Mouse (Mus musculus) layer of hippocampus, adult 2 months (tissue): ENCODE data around the gene Nectin2. TPM values are rescaled to one million over a fixed set of nuclear protein-coding genes. Genes with fewer than 3 reads are reported as not detected.

Experiments used
- DNase-seq, 2 experiments: peaks; one replicate each; pipeline ENCODE4 v3.0.0; 2022; ENCODE audit warnings: low spot score in 2 of 2
- H3K27ac ChIP-seq: fragments of 200-600 bp; 2 replicates; pipeline ENCODE4 v1.8.1; 2022
- H3K4me3 ChIP-seq: fragments of 200-600 bp; 2 replicates; pipeline ENCODE4 v1.8.1; 2022; ENCODE audit warnings: mild to moderate bottlenecking
- CTCF ChIP-seq: fragments of 200-600 bp; conservative IDR thresholded peaks from 2 replicates; pipeline ENCODE4 v1.8.1; 2022; ENCODE audit warnings: antibody characterized with exemption, mild to moderate bottlenecking, moderate library complexity
- total RNA-seq, 2 experiments: library from RNA; stranded (reverse); gene quantifications; 2 replicates each; pipeline ENCODE4 v1.2.3; 2021

The Nectin2 gene
- total RNA-seq, 2 experiments from 2014 or later: 4.5 to 5.9 TPM

GRCm38 (mm10) chr7:19760021-19760420, 9.7 kb upstream of the Nectin2 start:
- H3K4me3 ChIP-seq: no peak overlapping the region
- H3K27ac ChIP-seq: no peak overlapping the region
- TF ChIP-seq CTCF: no peak
- DNase-seq: no peak

- Histone ChIP-seq H3K27ac (no peak overlapping the region), H3K4me3 (no peak overlapping the region)
- TF ChIP-seq CTCF: no peak
- no peak for DNase-seq
Measured at GRCm38 (mm10) chr7:19758623-19759022, 8.3 kb upstream of the Nectin2 start.

GRCm38 (mm10) chr7:19755851-19756786, 5.8 kb upstream of the Nectin2 start:
- Histone ChIP-seq H3K27ac (peak overlapping the region; percentile 71), H3K4me3 (no peak overlapping the region)
- DNase-seq: no peak
- no peak for TF ChIP-seq CTCF

GRCm38 (mm10) chr7:19755008-19755407, 4.7 kb upstream of the Nectin2 start:
- peak; percentile 39 for TF ChIP-seq CTCF
- H3K27ac ChIP-seq: peak overlapping the region; percentile 57; the same call in 1 of the 2 replicates
- no peak overlapping the region for H3K4me3 ChIP-seq
- DNase-seq: no peak

GRCm38 (mm10) chr7:19754065-19754464, 3.8 kb upstream of the Nectin2 start:
- Histone ChIP-seq H3K4me3 (no peak overlapping the region), H3K27ac (no peak overlapping the region)
- TF ChIP-seq CTCF: no peak
- DNase-seq: no peak

GRCm38 (mm10) chr7:19753587-19753986, 3.3 kb upstream of the Nectin2 start:
- H3K27ac ChIP-seq: no peak overlapping the region
- TF ChIP-seq CTCF: peak; percentile 24; the same call in 1 of the 2 replicates
- no peak overlapping the region for H3K4me3 ChIP-seq
- no peak for DNase-seq

- peak; percentile 65 for TF ChIP-seq CTCF
- DNase-seq: no peak
- Histone ChIP-seq H3K27ac (no peak overlapping the region), H3K4me3 (no peak overlapping the region)
Measured at GRCm38 (mm10) chr7:19752652-19753051, 2.4 kb upstream of the Nectin2 start.

GRCm38 (mm10) chr7:19751070-19751383, 744 bp upstream of the Nectin2 start:
- no peak for DNase-seq
- no peak overlapping the region for H3K4me3 ChIP-seq
- no peak for TF ChIP-seq CTCF
- no peak overlapping the region for H3K27ac ChIP-seq

- DNase-seq: peak; percentile 88 to 90
- Histone ChIP-seq H3K27ac (peak overlapping the region; percentile 77), H3K4me3 (peak overlapping the region; percentile 58)
- TF ChIP-seq CTCF: peak; percentile 75
Measured at GRCm38 (mm10) chr7:19749389-19750216, 680 bp downstream of the Nectin2 start.

GRCm38 (mm10) chr7:19748219-19749195, 1.8 kb downstream of the Nectin2 start:
- peak overlapping the region; percentile 58 for H3K4me3 ChIP-seq
- no peak for DNase-seq
- peak overlapping the region; percentile 64 for H3K27ac ChIP-seq
- no peak for TF ChIP-seq CTCF

- Histone ChIP-seq H3K27ac (no peak overlapping the region), H3K4me3 (no peak overlapping the region; the same call in 1 of the 2 replicates)
- TF ChIP-seq CTCF: no peak
- no peak for DNase-seq
Measured at GRCm38 (mm10) chr7:19747420-19748218, 2.7 kb downstream of the Nectin2 start.
